Mouse (Mus musculus): ENCODE data around the gene Tctn1.

GRCm38 (mm10) chr5:122287026-122287425, 22.8 kb upstream of the Tctn1 start:
- no peak for TF ChIP-seq CTCF (IDR thresholded peaks at IDR 0.05; ENCODE audit: low read depth, low read length)
- TF ChIP-seq TAL1 (conservative IDR thresholded peaks at IDR 0.05; ENCODE audit: low read depth, low read length) = no peak
- no peak for TF ChIP-seq GATA2 (IDR thresholded peaks at IDR 0.05; ENCODE audit: borderline replicate concordance, low read depth, low read length)
- no peak for TF ChIP-seq GATA1 (IDR thresholded peaks at IDR 0.05; ENCODE audit: borderline replicate concordance, low read length)
